Mouse (Mus musculus): ENCODE results near the gene Dhfr.

Dhfr gene

DNA sequence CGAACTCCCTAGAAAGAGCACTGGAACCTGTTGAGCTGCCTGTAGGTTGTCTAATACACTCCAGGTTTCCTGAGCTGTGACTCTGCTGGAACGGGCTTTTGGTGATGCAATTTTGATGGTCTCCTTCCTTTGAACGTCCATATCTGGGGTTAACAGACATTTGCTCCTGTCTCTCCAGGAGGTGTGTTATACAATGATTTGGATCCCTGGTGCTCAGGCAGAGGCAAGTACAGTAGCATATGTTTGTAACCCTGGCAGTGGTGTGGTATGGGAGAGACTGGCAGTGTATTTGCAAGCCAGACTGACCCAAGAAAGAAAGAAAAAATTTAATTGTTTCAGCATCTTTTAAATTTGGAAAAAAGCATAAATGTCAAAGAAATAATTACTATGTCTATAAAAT, 32.8 kb downstream of the Dhfr start:
- DNase-seq (ENCODE audit: low spot score), result no peak

DNA sequence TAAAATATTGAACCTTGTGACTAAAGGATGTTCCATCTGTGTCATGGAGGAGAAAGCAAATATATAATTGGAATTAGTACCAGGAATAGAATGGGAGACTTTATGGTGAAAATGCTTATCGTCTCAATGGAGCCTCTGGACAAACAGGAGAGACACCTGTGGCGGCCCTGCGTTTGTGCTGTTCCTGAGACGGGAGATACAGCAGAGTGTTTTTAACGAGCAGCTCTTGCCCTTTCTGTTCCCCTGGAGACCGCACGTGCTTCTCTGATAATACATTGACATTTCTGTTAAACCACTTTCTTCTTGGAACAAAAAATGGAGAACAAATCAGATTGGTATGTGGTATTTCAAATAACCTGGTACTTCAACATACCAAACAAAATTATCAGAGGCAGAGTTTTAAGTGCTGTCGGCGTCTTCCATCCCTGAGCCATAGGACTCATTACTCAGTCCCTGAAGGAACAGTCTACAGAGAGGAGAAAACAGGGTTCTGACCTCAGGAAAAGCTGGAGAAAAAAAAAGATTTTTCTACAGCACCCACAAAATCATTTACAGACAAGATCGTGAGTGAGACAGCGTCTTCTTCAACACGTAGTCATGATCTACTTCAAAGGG, 38.6 kb downstream of the Dhfr start:
- DNase-seq (ENCODE audit: low spot score), result no peak

DNA sequence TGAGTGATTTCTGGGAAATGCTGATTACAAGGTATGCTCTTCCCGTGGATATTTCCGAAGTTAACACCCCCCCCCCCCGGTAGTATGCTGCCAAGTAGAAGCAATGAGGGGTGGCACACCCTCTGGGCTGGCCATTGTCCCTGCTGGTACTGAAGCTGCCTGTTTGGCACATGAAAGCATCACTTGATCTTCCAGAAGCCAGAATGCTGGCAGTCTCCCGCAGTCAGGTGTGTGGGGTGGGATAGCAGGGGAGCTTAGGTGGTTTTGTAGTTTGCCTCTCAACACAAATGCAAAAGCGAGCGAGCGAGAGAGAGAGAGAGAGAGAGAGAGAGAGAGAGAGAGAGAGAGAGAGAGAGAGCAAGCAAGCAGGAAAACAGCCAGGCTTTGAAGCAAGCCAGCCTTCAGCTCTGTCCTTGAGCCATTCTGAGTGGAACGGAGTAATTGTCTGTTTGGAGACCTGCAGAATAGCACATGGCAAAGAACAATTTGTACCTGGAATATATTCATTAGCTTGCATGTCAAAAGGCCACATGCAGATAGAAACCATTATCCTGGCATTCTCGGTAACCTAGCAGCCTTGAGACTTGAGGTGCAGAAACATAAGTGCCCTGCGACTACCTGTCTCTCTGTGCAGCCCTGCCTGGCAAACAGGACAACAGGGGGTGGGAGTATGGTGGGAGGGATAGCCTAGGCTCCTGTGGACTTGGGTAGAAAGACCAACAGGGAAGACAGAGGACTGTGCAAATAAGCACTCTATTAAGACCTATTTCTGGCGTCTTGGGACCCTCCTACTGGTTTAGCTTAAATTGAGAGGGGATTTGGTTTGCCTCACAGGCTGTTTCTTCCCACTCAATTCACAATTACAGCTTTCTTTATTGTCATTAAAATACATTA, 44.2 kb downstream of the Dhfr start:
- DNase-seq (ENCODE audit: low spot score), result no peak

DNA sequence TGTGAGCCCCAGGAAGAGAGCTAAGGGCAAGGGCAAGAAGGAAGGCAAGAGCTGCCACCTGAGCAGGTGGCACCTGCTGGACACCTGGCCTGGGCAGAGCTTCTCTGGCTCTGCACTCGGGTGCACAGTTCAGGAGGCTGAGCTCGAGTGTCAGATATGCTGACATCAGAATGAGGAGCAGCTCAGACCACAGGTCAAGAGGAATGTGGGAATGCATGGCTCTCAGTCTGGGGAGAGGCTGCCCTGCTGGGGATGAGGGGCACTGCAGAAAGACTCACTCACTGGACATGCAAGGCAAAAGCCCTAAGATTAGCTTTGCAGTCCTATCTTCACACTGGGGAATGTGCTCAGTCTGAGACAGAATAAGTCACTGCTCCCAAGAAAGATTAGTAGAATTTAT, 47.5 kb downstream of the Dhfr start:
- DNase-seq (ENCODE audit: low spot score), result no peak

DNA sequence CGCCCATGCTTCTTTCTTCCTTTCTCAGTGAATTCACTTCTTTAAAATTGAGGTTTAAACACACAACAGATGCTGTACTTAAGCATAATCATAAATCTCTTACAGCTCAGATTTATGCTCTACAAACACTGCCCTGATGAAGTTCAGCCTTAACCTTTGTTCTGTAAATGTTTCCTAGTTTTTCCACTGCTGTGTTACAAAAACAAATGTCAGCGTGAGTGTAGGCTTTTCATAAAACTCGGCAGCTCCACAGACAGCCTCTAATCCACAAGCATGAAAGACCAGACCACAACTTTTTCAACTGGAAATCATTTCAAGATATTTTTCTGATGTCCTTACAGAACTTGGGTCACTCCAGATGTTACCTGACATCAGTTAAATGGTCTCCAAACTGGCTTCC, 49.0 kb downstream of the Dhfr start:
- DNase-seq (ENCODE audit: low spot score), result no peak

DNA sequence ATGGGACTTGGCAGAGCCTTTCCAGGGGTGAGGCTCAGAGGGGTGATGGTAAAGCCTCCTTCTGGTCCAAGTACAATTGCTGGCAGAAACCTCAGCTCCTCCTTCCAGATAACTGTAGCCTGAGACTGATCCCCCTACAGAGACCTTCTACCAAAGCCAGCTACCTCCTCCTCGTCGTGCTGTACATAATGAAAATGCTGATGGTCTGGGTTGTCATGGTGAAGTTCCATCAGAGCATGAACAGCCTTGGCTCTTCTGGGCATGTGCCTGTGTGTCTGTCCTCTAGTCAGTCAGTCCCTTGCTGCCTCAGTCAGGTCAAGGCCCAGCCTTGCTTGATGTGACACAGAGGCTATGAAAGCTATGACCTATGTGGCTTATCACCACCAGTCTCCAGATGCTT, 56.0 kb downstream of the Dhfr start:
- no peak for DNase-seq (ENCODE audit: low spot score)

DNA sequence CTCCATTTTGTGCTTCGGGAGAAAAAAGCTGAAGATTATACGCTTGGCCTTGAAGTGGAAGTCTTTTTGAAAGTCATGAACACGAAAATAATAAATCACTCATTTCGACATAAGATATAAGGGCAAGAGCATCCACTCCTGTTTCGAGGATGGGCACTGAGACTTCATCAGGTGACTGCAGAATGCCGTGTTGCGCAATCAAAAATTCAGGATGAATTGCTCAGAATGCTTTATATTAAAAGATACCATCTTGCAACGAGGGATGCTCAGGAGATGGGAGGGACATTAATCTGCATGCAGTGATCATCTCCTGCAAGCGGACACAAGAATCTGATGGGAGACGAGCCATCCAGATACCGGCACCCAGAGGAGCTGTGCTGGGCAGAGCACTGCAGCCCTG, 65.1 kb downstream of the Dhfr start:
- DNase-seq (ENCODE audit: low spot score), result no peak

DNA sequence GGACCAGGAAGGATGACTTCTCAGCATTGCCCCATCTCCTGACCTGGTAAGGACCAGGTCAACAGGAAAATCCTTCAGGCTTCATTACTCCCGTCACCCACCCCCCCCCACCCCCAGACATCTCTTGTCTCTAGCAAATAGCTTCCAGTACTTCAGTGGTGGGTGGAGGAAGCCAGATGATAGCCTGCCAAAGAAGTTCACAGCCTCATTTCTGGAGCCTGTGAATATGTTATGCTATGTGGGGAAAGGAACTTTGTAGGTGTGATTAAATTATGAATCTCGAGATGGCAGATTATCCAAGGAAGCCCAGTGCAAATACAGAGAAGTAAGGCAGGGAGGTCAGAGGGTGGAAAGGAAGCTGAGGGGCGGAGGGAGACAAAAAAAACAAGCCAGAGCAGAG, 69.2 kb downstream of the Dhfr start:
- no peak for DNase-seq (ENCODE audit: low spot score)

DNA sequence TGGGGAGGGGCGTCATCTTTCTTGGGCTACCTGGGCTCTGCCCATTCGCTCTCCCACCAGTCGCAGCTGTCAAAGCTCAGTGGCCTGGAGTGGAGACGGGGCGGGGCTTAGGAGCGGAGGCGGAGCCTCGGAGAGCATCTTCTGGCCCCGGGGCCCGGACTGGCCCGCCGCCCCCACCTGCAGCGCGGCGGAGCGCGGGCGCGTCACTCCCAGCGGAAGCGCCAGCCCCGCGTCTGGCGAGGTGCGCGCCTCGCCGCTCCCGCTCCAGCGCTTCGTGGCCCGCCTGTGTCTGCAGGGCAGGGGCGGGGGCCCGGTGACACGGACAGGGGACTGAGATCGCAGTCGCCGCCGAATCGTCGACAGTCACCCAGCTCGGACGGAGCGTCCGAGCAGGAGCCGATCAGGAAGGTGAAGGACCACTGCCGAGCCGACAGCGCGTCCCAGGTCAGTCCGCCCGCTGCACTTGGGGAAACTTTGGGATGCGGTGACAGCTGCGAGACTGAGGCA, 71.3 kb downstream of the Dhfr start, which contains the start of gene Ankrd34b:
Gene Ankrd34b (plus strand): TSS at position 139 of the 507 bp plus-strand sequence.
- peak; percentile 30 for DNase-seq (ENCODE audit: low spot score)

DNA sequence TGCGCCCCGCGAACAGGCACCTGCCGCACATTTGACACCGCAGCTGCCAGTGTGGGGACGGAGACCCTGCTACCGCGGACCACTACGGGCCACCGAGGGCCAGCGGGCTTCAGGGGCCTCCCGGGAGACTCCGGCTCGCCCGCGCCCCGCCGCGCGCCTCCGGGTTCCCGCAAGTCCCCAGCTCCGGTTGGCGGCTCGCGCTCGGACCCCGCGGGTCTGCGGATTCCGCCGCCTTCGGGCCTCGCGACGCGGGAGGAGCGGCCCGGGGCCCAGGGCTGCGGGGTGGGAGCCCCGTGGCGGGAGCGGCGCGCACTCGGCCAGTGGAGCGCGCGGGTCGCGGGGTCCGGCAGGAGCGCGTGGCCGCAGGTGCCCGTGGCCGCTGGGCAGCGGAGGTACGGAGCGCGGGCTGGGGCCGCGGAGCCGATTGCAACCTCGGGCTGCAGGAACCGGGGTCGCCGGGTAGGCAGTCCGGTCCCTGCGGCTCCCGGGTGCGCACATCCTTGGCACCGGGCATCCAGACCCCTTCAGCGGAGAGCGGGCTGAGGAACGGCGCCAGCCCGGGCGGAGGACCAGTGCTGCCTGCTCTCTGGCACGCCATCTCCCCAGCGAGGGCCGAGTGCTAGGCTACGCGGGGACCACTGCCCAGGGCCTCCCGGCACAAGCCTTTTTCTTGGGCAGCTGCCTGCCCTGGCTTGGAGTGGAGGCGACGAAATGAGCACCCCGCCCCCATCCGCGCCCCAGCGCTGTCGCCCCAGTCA, 71.9 kb downstream of the Dhfr start:
- no peak for DNase-seq (ENCODE audit: low spot score)

DNA sequence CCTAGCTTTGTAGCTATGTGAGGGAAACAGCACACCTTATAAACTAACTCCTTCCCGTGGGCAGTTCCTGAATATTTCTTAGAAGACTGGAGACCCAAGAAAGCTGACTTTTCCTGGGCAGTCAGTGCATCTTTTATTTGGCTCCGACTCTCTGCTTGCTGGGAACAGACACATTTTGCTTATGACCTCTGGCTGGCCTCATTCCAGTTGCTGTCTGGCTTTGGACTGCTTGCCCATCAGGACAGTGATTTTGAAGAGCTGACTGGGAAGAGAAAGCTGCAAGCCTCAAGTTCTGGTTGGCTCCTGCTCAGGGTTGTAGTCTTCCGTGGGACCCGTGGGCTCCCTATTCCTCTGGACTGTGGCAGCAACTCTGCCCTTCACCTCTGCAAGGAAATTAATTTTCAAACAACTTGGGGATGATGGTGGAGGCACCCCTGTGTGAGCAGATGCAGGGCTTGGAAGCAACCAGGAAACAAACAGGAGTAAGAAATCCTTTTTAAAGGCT, 72.9 kb downstream of the Dhfr start:
- DNase-seq (ENCODE audit: low spot score), result no peak

All from MN1 (cell line).